Mouse (Mus musculus): ENCODE results near the gene Arf6. TPM values are rescaled to one million over a fixed set of nuclear protein-coding genes. Genes with fewer than 3 reads are reported as not detected.
A peak's percentile ranks its signal among the peaks of the same experiment; 100 is the strongest.
"Not testable (repeated sequence)": the region's sequence is repeated elsewhere in the genome, so short reads cannot be mapped to it uniquely, and the experiment has no call there.

The Arf6 gene
- polyA plus RNA-seq, 1 experiment from 2014 or later, result 33.0 TPM

GRCm38 (mm10) chr12:69361919-69362318 is 10.0 kb upstream of the Arf6 start:
- H3K9me3 ChIP-seq (replicated peaks), result no peaks in the 10 kb centered on the region
- WGBS (ENCODE audit: insufficient replicate concordance), result 5% methylated on average over 10 of the region's 10 CpGs
- H3K9ac ChIP-seq, result peak overlapping the region; percentile 81
- H3K4me2 ChIP-seq, result peak overlapping the region; percentile 86
- ATAC-seq (ENCODE audit: insufficient read depth), result no peak
- peaks cover 49% of the 10 kb centered on the region for H3K4me1 ChIP-seq (replicated peaks)
- peak overlapping the region; percentile 70 for H3K4me3 ChIP-seq (replicated peaks)
- peak overlapping the region; percentile 98 for H3K27ac ChIP-seq (replicated peaks)
- H3K36me3 ChIP-seq (replicated peaks), result no peaks in the 10 kb centered on the region
- H3K27me3 ChIP-seq, result no peaks in the 10 kb centered on the region

GRCm38 (mm10) chr12:69362388-69362787 is 9.6 kb upstream of the Arf6 start:
- Histone ChIP-seq H3K4me1 (replicated peaks) (peaks cover 47% of the 10 kb centered on the region), H3K27me3 (no peaks in the 10 kb centered on the region), H3K36me3 (replicated peaks) (no peaks in the 10 kb centered on the region), H3K4me2 (peak overlapping the region; percentile 86), H3K9ac (peak overlapping the region; percentile 2; the same call in 1 of the 2 replicates), H3K9me3 (replicated peaks) (no peaks in the 10 kb centered on the region), H3K27ac (replicated peaks) (peak overlapping the region; percentile 98), H3K4me3 (replicated peaks) (peak overlapping the region; percentile 70)
- 29% methylated on average over 4 of the region's 4 CpGs for WGBS (ENCODE audit: insufficient replicate concordance)
- no peak for ATAC-seq (ENCODE audit: insufficient read depth)

DNA sequence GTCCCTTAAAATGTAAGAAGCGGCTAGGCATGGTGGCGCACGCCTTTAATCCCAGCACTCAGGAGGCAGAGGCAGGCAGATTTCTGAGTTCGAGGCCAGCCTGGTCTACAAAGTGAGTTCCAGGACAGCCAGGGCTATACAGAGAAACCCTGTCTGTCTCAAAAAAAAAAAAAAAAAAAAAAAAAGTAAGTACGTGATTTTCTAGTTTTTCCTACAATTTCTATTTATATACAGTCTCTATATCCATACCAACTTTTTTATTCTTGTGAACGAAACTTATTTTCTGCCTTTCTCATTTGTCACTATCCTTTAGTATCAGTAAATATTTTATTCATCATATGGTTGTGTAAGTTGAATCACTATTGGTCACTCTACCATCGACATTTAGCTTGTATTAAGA is 8.8 kb upstream of the Arf6 start:
- H3K9me3 ChIP-seq (replicated peaks); ATAC-seq (ENCODE audit: insufficient read depth); H3K4me3 ChIP-seq (replicated peaks); H3K27me3 ChIP-seq; H3K36me3 ChIP-seq (replicated peaks); H3K9ac ChIP-seq: not testable (repeated sequence)
- 87% methylated on average over 7 of the region's 7 CpGs for WGBS (ENCODE audit: insufficient replicate concordance)
- H3K4me2 ChIP-seq, result peak overlapping the region; percentile 86; the same call in 1 of the 2 replicates
- H3K27ac ChIP-seq (replicated peaks), result peak overlapping the region; percentile 98; the same call in 1 of the 2 replicates
- H3K4me1 ChIP-seq (replicated peaks), result peaks cover 45% of the 10 kb centered on the region

GRCm38 (mm10) chr12:69363899-69364762 is 7.8 kb upstream of the Arf6 start:
- H3K4me1 ChIP-seq (replicated peaks), result peaks cover 45% of the 10 kb centered on the region
- H3K27me3 ChIP-seq, result no peaks in the 10 kb centered on the region
- WGBS (ENCODE audit: insufficient replicate concordance), result 5% methylated on average over 32 of the region's 32 CpGs
- peak overlapping the region; percentile 91 for H3K27ac ChIP-seq (replicated peaks)
- no peaks in the 10 kb centered on the region for H3K9me3 ChIP-seq (replicated peaks)
- ATAC-seq (ENCODE audit: insufficient read depth), result peak; percentile 33
- no peaks in the 10 kb centered on the region for H3K36me3 ChIP-seq (replicated peaks)
- peak overlapping the region; percentile 70 for H3K4me3 ChIP-seq (replicated peaks)
- H3K9ac ChIP-seq, result peak overlapping the region; percentile 80
- H3K4me2 ChIP-seq, result peak overlapping the region; percentile 92

DNA sequence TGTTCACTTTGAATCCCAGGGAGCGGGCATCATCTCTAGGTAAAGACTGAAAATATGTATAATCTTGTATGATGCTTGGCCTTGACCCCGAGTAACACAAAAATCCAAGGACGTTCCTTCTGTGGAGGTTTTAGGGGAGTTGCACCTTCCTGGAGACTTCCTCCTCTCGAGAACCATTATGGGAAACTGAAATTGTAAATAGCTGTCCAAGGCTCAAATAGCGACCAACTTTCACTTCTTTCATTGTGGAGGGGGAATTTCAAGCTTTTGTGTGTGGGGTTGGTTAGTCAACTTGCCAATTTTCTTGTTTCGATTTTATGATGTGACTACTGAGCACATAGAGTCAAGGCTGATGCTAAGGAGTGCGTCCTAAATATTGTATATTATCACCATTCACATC is 6.2 kb upstream of the Arf6 start:
- H3K36me3 ChIP-seq (replicated peaks), result no peaks in the 10 kb centered on the region
- H3K4me3 ChIP-seq (replicated peaks), result no peak overlapping the region
- H3K27me3 ChIP-seq, result no peaks in the 10 kb centered on the region
- no peak overlapping the region for H3K9ac ChIP-seq
- no peak for ATAC-seq (ENCODE audit: insufficient read depth)
- no peaks in the 10 kb centered on the region for H3K9me3 ChIP-seq (replicated peaks)
- no peak overlapping the region for H3K4me2 ChIP-seq
- H3K27ac ChIP-seq (replicated peaks), result 0 out of 2 replicates have a peak overlapping the region, but pooled peaks have one; percentile 10
- peaks cover 50% of the 10 kb centered on the region for H3K4me1 ChIP-seq (replicated peaks)
- WGBS (ENCODE audit: insufficient replicate concordance), result 68% methylated on average over 7 of the region's 7 CpGs

GRCm38 (mm10) chr12:69366424-69366823 is 5.5 kb upstream of the Arf6 start:
- Histone ChIP-seq H3K36me3 (replicated peaks) (no peaks in the 10 kb centered on the region), H3K4me1 (replicated peaks) (peaks cover 54% of the 10 kb centered on the region), H3K9ac (no peak overlapping the region), H3K4me2 (no peak overlapping the region), H3K27ac (replicated peaks) (no peak overlapping the region; the same call in 1 of the 2 replicates), H3K9me3 (replicated peaks) (no peaks in the 10 kb centered on the region), H3K4me3 (replicated peaks) (no peak overlapping the region), H3K27me3 (no peaks in the 10 kb centered on the region)
- no peak for ATAC-seq (ENCODE audit: insufficient read depth)

DNA sequence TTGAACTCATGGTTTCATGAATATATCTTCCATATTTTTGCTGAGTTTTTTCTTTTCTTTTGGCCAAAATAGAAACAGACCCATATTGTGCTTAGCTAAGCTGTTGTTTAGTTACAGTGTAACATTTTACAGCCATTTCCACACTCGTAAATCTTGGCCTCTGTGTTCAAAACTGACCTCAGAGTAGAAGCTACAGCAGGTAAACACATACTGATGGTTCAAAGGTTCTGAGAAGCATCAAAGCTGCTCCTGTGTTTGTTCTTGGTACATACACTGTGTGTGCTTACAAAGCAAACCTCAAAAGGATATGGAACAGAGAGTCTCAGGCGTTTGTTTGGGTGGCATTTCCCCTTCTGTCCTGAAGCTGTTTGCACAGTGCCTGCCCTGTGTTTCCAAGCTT is 4.4 kb upstream of the Arf6 start:
- Histone ChIP-seq H3K4me3 (replicated peaks) (no peak overlapping the region), H3K4me2 (no peak overlapping the region), H3K4me1 (replicated peaks) (peaks cover 44% of the 10 kb centered on the region), H3K36me3 (replicated peaks) (no peaks in the 10 kb centered on the region), H3K27ac (replicated peaks) (peak overlapping the region; percentile 65), H3K9ac (no peak overlapping the region), H3K27me3 (no peaks in the 10 kb centered on the region), H3K9me3 (replicated peaks) (no peaks in the 10 kb centered on the region)
- no peak for ATAC-seq (ENCODE audit: insufficient read depth)
- WGBS (ENCODE audit: insufficient replicate concordance), result 49% methylated on average over 2 of the region's 2 CpGs

DNA sequence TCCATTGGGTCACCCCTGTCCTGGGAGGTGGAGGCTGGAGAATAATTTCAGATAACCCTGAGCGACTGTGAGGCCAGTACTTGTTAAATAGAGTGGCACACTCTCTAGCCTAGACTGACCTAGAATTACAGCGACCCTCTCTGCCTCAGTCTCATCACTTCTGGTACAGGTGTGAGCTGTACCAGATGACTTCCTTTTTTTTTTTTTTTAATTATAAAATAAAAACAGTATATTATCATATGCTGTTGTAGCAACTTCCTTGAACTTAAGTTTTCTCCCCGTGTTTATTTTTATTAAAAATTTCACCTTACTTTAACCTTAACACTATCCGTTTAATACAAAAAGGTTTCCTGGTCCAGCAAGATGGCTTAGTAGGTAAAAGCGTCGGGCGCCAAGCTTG is 1.0 kb upstream of the Arf6 start:
- Histone ChIP-seq H3K9ac (peak overlapping the region; percentile 100), H3K27ac (replicated peaks) (peak overlapping the region; percentile 99), H3K27me3 (no peaks in the 10 kb centered on the region), H3K36me3 (replicated peaks) (peaks cover 19% of the 10 kb centered on the region), H3K4me1 (replicated peaks) (peaks cover 32% of the 10 kb centered on the region), H3K9me3 (replicated peaks) (no peaks in the 10 kb centered on the region), H3K4me3 (replicated peaks) (peak overlapping the region; percentile 99), H3K4me2 (peak overlapping the region; percentile 89)
- no peak for ATAC-seq (ENCODE audit: insufficient read depth)
- WGBS (ENCODE audit: insufficient replicate concordance), result 9% methylated on average over 7 of the region's 7 CpGs

- Histone ChIP-seq H3K9me3 (replicated peaks) (no peaks in the 10 kb centered on the region), H3K9ac (peak overlapping the region; percentile 100), H3K4me3 (replicated peaks) (peak overlapping the region; percentile 99), H3K27ac (replicated peaks) (peak overlapping the region; percentile 99), H3K4me2 (peak overlapping the region; percentile 89), H3K27me3 (no peaks in the 10 kb centered on the region), H3K36me3 (replicated peaks) (peaks cover 22% of the 10 kb centered on the region), H3K4me1 (replicated peaks) (peaks cover 33% of the 10 kb centered on the region)
- ATAC-seq (ENCODE audit: insufficient read depth), result peak; percentile 56
- 0% methylated on average over 24 of the region's 24 CpGs for WGBS (ENCODE audit: insufficient replicate concordance)
Observed at GRCm38 (mm10) chr12:69371421-69371853, 513 bp upstream of the Arf6 start.

GRCm38 (mm10) chr12:69372731-69373331 is 881 bp downstream of the Arf6 start:
- H3K36me3 ChIP-seq (replicated peaks), result peaks cover 24% of the 10 kb centered on the region
- peak overlapping the region; percentile 100 for H3K9ac ChIP-seq
- H3K4me2 ChIP-seq, result peak overlapping the region; percentile 89
- peak overlapping the region; percentile 99 for H3K4me3 ChIP-seq (replicated peaks)
- WGBS (ENCODE audit: insufficient replicate concordance), result under 1% methylated on average over 42 of the region's 42 CpGs
- H3K9me3 ChIP-seq (replicated peaks), result no peaks in the 10 kb centered on the region
- peaks cover 28% of the 10 kb centered on the region for H3K4me1 ChIP-seq (replicated peaks)
- no peaks in the 10 kb centered on the region for H3K27me3 ChIP-seq
- H3K27ac ChIP-seq (replicated peaks), result peak overlapping the region; percentile 99
- ATAC-seq (ENCODE audit: insufficient read depth), result peak; percentile 14
